Mouse (Mus musculus) thymus, postnatal 0 days (tissue): ENCODE results near the gene Nucks1. TPM values are rescaled to one million over a fixed set of nuclear protein-coding genes. Genes with fewer than 3 reads are reported as not detected.

Experiments
- DNase-seq: peaks from one replicate; pipeline ENCODE4 v3.0.0-alpha.2; 2015; ENCODE audit warnings: low spot score
- polyA plus RNA-seq: library from polyadenylated mRNA; unstranded; fragments of >200 nt; fragmentation: Nextera tagmentation; extraction: Ambion mirVana; gene quantifications from 2 replicates; pipeline ENCODE4 v1.2.1, GENCODE M21; 2015

Nucks1 gene
- polyA plus RNA-seq, 1 experiment from 2014 or later: 102 TPM

DNA sequence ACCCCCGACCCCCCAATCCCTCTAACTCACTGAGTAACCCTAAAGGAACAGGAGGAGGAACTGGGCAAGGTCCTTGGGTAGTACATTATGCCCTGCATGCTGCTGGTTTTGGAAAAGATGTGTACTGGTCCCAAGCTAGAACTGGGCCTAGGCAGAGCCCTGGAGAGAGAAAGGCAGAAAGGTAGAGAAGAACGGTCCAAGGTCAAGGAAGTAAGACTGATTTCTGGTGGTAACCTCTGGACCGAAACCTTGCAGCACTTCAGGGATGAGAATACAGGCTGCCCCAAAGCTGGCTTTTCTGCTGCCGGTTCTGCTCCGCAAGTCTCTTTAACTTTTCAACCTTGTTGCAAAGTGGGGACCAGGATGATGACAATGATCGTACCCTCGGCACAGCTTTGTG is 54.2 kb downstream of the Nucks1 start:
- no peak for DNase-seq

DNA sequence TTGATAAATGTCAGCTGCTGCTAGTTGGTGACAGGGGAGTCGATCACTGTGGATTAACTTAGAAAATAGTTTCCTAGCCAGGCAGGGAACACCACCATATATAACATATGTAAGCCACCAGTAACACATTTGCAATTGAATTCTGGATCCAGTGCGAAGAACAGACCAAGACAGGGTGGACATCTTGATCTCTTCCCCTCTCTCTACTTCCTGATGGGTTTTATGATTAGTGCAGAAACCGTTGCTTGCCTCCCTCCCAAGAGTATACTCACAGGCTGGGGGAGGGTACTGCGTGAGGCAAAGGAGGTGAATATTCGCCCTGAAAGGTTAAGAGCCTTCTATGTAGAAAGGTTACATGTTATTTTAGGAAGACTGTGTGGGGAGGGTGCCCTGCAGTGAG is 55.5 kb downstream of the Nucks1 start:
- DNase-seq: no peak

DNA sequence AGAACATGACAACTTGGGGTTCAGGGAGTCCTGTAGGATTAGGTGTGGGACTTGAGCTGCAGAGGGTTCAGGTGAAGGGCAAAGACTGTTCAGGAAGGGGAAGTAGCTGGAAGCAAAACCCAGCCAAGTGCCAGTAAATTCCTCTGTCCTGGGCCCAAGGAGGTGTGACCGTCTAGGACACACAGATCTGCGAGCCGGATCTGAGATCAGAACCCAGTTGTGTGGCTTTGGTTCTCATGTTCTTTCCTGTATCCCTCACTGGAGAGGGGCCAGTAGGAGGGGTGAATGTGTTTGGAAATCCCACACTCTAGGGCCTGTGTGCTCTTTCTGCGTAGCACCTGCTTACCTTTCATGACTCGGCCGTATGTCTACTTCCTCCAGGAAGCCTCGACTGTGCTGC is 57.0 kb downstream of the Nucks1 start:
- peak; percentile 25 for DNase-seq

DNA sequence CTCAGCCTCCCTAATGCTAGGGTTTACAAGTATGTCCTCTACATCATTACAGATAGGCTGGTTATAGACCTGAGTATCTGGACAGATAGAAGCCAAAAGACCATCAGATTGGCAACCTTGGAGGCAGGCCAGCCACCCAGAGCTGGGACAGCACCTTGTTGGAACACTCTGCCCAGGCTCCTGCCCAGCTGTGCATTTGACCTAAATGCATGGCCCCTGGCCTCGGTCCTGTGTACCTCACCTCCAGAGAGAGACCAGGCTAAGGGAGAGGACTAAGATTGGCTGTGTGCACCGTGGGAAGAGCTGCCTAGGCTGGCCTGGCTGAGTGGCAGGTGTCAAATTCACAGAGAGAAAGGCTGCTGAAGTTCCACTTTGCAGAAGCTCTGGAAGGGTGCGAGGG is 58.2 kb downstream of the Nucks1 start:
- DNase-seq: no peak

DNA sequence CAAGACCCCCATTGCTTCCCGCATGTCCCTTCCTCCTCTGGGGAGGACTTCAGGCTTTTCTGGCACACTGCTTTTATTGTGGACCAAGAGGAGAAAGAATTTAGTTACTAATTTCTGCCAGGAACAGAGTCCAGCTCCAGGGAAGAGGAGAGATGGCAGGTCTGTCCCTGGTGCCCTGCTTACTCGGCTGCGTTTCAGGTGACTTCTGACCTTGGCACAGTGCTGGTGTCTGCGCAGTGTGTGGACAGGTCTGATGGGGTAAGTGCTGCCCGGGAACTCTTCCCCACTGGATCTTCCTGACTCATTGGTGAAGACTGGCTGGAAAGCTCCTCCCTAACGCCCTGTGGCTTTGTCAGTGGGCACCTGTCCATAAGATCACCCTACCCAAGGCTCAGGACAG is 58.6 kb downstream of the Nucks1 start:
- DNase-seq: no peak

DNA sequence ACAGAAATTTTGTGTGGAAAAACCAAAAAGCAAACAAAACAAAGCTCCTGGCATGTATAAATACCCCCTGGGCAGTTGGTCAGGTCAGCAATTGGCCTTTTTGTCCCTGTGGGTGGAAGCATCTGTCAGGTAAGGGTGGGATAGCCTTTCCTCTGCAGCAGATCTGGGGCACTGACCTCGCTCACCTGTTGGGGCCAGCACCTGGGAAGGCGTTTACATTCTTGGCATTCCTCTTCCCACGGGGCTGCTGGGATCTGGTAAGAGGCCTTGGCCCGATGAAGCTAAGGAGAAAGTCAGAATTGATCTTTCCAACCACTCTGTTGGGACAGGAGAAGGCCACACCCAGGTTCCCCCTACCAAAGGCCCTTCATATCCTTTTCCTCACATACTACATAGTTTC is 59.5 kb downstream of the Nucks1 start:
- no peak for DNase-seq

DNA sequence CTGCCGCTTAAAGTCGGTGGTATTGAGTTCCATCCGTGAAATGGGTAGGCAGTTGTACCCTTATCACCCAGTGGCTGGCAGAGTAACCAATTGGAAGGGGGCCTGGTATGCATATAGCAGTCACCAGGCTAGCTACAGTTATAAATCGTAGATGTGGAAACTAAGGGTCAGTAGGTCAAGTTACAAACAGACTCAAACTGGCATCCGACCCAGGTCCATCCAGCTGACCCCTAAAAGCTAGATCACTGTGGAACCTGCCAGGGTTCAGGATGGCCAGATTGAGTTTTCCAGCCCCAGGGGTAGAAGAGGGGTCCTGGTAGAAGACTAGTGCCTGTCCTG is 60.0 kb downstream of the Nucks1 start:
- no peak for DNase-seq

DNA sequence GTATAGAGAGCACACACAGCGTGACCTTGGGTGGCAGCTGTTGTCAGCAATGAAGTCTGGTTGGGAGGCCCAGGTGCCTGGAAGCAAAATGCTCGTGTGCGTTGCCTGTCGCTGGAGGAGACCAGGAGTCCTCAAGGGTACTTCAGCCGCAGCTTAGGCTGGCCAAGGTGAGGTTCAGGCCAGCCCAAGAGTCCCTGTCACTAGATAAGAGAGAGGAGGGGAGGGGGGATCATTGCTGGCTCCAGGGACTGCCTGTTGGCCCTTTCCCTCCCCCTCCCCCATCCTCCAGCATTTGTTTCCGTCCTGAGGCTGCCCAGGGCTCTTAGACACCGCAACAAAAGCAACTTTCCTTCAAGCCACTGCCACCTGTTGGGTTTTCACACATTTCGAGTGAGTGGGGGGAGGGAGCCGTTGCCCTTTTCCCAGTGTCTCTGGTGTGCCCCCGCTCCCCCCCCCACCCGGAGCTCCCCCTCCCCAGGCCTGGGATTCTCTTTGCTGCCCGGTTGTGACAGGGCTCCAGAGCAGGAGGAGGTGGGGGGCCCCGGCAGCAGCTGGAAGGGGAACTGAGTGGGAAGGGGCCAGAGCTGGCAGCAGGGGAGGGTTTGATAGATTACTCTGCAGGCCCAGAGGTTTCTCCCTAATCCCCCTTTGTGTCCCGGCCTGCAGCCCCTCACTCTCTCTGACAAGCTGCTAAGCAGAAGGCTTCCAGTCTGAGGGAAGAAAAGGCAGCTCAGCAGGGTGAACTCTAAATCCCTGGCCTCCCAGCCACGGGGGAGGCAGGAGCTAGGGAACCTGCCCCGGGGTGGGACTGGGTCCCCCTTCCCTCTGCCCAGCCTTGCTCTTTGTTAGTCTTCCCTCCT is 60.6 kb downstream of the Nucks1 start:
- peak; percentile 56 for DNase-seq

DNA sequence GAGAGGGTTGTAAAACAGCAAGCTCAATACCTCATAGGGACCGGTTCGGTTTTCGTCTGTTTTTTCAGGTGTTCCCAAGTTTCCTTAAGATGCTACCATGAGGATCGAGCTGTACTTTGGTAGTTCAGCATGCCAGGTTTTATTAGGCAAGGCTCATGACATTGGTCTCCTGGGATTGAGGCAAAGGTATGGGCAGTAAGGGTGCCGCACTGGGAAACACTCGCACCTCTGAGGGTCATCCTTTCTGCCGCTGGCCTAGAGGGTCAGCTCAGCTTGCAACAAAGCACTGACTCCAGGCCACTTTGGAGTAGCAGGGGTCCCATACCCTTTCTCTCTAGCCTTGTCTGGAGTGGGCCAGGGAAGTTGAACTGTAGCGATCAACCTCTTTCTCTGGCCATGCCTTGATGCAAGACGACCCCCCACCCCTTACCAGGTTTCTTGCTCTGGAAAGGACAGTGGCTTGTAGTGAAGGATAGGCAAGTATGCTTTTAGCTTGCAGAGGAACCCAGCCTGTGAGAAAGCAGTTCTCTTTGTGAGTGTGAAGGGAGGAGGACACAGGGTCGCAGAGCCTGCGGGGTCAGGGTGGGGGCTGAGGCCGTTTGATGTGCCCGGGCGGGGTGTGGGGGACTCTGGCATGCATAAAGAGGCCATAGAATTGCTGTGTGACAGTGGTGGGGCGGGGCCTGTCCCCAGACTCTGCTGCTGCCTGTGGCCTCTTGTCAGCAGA is 61.6 kb downstream of the Nucks1 start:
- DNase-seq: peak; percentile 41

DNA sequence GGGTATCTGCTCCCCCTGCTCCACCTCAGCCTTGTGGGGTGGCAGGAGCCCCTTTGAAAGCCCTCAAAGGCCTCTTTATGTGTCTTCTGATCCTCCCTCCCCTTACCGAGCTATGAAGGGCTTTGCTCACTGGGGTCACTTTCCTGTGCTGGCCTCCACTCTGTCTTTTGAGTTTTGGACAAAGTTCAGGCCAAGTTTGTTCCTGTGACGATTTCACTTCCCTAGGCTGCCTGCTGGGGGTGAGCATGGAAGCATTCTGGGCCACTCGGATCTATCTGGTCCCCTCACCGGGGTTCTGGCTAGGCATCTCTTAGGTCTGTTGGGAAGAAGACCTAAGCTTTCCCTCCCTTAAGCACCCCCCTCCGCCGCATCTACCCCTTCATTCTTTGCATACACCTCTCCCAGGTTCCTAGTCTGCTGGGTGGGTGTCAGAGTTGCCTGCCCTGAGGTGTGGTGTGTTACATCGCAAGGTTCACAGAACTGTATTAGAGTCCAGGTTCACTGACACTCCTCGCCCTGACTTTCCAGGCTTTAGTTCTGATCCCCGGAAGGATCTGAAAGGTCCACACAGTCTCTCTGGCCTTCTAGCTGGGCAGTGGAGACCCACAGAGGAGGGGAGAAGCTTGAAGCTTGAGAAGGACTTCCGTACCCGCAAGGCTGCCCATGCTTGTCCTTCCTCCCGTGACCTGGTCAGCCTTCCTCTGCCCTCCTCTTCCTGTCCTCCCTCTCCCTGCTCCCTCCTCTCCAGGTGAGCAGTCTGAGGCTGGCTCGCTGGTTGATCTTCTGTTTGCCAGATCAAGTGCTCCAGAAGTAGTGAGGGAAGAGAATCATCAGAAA is 62.4 kb downstream of the Nucks1 start:
- no peak for DNase-seq

DNA sequence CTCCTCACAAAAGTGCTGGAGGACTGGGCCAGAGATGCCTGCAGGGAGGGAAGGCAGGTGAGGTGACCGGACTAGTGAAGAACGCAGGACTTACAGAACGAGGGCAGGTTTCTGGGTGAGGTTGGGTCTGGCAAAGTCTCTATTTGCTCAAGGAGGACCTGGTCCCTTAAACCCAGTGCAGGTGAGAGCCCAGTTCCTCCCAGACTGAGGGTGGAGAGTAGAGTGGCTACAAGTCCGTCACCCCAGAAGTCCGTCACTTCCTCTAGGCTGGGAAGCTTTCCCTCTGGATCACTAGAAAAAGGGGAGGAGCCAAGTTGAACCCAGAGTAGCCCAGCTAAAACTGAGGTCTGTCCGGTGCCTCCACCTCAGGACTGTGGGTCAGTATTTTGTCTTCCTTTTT is 63.7 kb downstream of the Nucks1 start:
- no peak for DNase-seq

DNA sequence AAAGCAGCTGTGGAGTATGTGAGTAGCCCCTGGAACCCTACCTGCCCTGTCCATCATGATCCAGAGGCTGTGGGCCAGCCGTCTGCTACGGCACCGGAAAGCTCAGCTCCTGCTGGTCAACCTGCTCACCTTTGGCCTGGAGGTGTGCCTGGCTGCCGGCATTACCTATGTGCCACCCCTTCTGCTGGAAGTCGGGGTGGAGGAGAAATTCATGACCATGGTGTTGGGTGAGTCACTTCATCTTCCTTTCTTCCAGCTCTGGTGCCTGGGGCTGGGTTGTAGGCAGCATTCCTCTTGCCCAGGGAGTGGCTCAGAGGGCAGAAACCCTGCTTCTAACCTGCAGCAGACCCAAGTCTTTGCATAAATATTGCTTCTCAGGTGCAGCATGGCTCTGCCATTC is 66.6 kb downstream of the Nucks1 start:
- no peak for DNase-seq

DNA sequence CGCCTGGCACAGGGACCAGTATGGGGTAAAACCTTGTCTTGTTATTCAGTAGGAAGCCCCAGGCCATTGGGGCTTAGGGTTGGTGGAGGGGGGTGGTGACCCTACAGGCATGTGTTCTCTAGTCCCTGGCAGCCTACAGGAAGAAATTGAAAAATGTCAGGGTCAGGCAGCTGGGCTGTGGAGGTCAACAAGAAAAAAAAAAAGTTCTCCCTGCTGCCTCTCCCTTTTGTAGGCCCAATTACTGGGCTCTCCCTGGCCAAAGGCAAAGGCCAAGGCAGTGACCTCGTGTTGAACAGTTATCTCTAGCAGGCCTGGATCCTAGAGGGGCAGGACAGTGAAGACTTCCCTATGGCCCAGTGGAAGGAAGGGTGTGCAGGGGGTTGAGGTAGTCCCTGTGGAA is 70.1 kb downstream of the Nucks1 start:
- no peak for DNase-seq

DNA sequence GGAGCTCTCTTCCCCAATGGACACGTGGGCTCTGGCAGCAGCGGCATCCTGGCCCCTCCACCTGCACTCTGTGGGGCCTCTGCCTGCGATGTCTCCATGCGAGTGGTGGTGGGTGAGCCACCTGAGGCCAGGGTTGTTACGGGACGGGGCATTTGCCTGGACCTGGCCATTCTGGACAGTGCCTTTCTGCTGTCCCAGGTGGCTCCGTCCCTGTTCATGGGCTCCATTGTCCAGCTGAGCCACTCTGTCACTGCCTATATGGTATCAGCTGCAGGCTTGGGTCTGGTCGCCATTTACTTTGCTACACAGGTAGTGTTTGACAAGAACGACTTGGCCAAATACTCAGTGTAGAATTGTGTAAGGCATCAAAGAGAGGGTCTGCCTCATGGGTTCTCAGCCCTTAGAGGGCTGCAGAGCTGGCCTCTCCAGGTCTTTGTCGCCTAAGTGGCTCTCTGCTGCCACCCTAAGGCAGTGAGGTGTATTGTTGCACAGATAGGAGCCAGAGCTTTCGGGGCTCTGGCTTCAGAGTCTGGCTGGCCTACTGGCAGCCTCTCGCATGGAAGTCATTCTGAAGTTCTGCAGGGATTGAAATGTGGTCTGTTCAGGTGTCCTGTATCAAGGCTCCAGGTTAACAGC is 71.2 kb downstream of the Nucks1 start:
- peak; percentile 79 for DNase-seq

DNA sequence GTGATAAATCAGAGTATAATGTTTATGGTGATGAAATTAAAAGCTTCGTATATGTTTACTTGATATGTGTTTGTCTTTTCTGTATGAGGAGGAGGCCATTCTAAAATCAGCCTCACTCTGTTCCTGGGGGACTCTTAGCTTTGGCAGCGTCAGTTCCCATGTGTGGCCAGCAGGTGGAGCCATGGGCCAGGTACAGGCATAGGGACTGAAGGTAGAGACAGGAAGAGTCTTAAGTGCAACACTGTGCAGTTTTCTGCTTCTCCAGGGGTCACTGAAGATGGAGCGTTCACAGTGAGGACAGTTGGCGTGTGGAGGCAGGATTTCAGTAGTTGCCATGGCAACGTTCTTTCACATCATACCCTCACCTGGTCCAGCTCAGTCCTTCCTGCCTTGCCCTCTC is 72.6 kb downstream of the Nucks1 start:
- peak; percentile 83 for DNase-seq

DNA sequence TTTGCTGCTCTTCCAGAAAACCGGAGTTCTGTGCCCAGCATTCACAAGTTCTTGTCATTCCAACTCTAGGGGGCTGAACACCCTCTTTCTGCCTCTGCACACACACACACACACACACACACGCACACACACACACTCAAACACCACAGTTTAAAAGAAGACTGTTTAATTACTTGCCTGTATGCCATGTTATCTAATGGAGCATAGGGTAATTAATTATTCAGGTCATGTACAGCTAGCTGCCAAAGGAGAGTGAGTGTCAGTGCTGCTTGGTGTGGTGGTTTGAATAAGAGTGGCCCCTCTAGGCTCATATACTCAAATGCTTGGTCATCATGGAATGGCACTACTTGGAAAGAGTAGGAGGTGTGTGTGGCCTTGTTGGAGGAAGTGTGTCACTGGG is 73.5 kb downstream of the Nucks1 start:
- no peak for DNase-seq

Other genes starting within 250 kb of the Nucks1 start
- 3.8 and 4.2 TPM in 2 replicates for gene Rab7b, start 221.8 kb upstream of the Nucks1 start, polyA plus RNA-seq
- 0.08 and 0.14 TPM in 2 replicates for gene Slc26a9, start 166.5 kb upstream of the Nucks1 start, polyA plus RNA-seq
- gene Pm20d1, start 113.2 kb upstream of the Nucks1 start, polyA plus RNA-seq: 0.95 and 1.4 TPM in 2 replicates
- 7.7 and 7.8 TPM in 2 replicates for gene Slc41a1, start 83.0 kb upstream of the Nucks1 start, polyA plus RNA-seq
- gene Rab29, start 43.3 kb upstream of the Nucks1 start, polyA plus RNA-seq: 33.3 and 36.6 TPM in 2 replicates
- gene Slc45a3, start 52.4 kb downstream of the Nucks1 start, polyA plus RNA-seq: 2.7 and 3.0 TPM in 2 replicates
- gene Elk4, start 97.1 kb downstream of the Nucks1 start, polyA plus RNA-seq: 43.2 and 56.0 TPM in 2 replicates
- gene Mfsd4a, start 157.5 kb downstream of the Nucks1 start, polyA plus RNA-seq: 15.0 and 17.1 TPM in 2 replicates
- gene Cdk18, start 229.2 kb downstream of the Nucks1 start, polyA plus RNA-seq: 1.7 and 1.9 TPM in 2 replicates